In genomic region chr13:119632156-119632548, GRCm38 (mm10) we compare ENCODE assay signal across 9 mouse cellular contexts. TPM values are rescaled to one million over a fixed set of nuclear protein-coding genes. Genes with fewer than 3 reads are reported as not detected.
DNase-seq lines count a peak whose midpoint lies in the region; ATAC-seq and TF ChIP-seq lines count a peak whose summit lies in the region.
"Had no signal": no experiment of that assay in that cellular context is flagged by ENCODE, and none has a peak within 500 bp of the region (broad histone marks: within the 10 kb centered on the region; RNA-seq: fewer than 3 reads in every experiment).

No protein-coding gene starts in this region.

- no peaks in the 10 kb centered on the region for H3K27me3 ChIP-seq in kidney, postnatal 0 days (ENCODE audit: insufficient read depth, low read length)
- H3K27me3 ChIP-seq in forebrain, embryonic 12.5 days, result 0 out of 2 replicates have a peak, but pooled peaks cover 3% of the 10 kb centered on the region
- no peaks in the 10 kb centered on the region for H3K27me3 ChIP-seq in intestine, embryonic 14.5 days (replicated peaks; ENCODE audit: control insufficient read depth, insufficient read depth, low read length)
- 0 out of 2 replicates have a peak, but pooled peaks cover 5% of the 10 kb centered on the region for H3K27me3 ChIP-seq in midbrain, embryonic 15.5 days (replicated peaks)

- ATAC-seq in kidney, postnatal 0 days (replicated peaks; ENCODE audit: low FRiP score, low read depth), result no peak
- ATAC-seq in forebrain, embryonic 12.5 days (ENCODE audit: low FRiP score), result peak; percentile 39; the same call in 1 of the 2 replicates
- ATAC-seq in intestine, embryonic 14.5 days (replicated peaks; ENCODE audit: low FRiP score, low TSS enrichment, low read depth), result no peak; the same call in 1 of the 2 replicates
- ATAC-seq in midbrain, embryonic 15.5 days (replicated peaks), result peak; percentile 65

- 80% methylated on average over 4 of the region's 4 CpGs for WGBS in kidney, postnatal 0 days
- WGBS in forebrain, embryonic 12.5 days, result 88% methylated on average over 4 of the region's 4 CpGs
- WGBS in intestine, embryonic 14.5 days, result 87% methylated on average over 4 of the region's 4 CpGs
- WGBS in midbrain, embryonic 15.5 days, result 81% methylated on average over 4 of the region's 4 CpGs

- no peak for TF ChIP-seq CTCF in kidney, postnatal 0 days (IDR thresholded peaks at IDR 0.05; ENCODE audit: low read depth)

- no peaks in the 10 kb centered on the region for H3K4me1 ChIP-seq in kidney, postnatal 0 days (replicated peaks; ENCODE audit: insufficient read depth, low read length)
- H3K4me1 ChIP-seq in forebrain, embryonic 12.5 days, result no peaks in the 10 kb centered on the region
- H3K4me1 ChIP-seq in intestine, embryonic 14.5 days (replicated peaks; ENCODE audit: control insufficient read depth, insufficient read depth, low read length), result no peaks in the 10 kb centered on the region
- no peaks in the 10 kb centered on the region for H3K4me1 ChIP-seq in midbrain, embryonic 15.5 days

- H3K36me3 ChIP-seq in kidney, postnatal 0 days (ENCODE audit: insufficient read depth, low read length), result no peaks in the 10 kb centered on the region
- H3K36me3 ChIP-seq in forebrain, embryonic 12.5 days (replicated peaks), result no peaks in the 10 kb centered on the region
- no peaks in the 10 kb centered on the region for H3K36me3 ChIP-seq in intestine, embryonic 14.5 days (ENCODE audit: control insufficient read depth, insufficient read depth, low read length)
- no peaks in the 10 kb centered on the region for H3K36me3 ChIP-seq in midbrain, embryonic 15.5 days (replicated peaks)

- DNase-seq in kidney, postnatal 0 days (ENCODE audit: low spot score), result no peak
- no peak for DNase-seq in kidney, adult 18-20 months
- DNase-seq in intestine, embryonic 14.5 days (ENCODE audit: low spot score), result no peak
- DNase-seq in urinary bladder, postnatal 10 days (ENCODE audit: low spot score), result no peak
- DNase-seq in left cerebral cortex, adult 9 months (ENCODE audit: low spot score in 2 of 2), result no peak
- DNase-seq in layer of hippocampus, postnatal 36 days, result no peak

- H3K9me3 ChIP-seq in kidney, postnatal 0 days (replicated peaks; ENCODE audit: low read length), result no peaks in the 10 kb centered on the region
- H3K9me3 ChIP-seq in forebrain, embryonic 12.5 days, result no peaks in the 10 kb centered on the region
- H3K9me3 ChIP-seq in intestine, embryonic 14.5 days (ENCODE audit: control insufficient read depth, low read length), result no peaks in the 10 kb centered on the region
- H3K9me3 ChIP-seq in midbrain, embryonic 15.5 days, result no peaks in the 10 kb centered on the region

- peak overlapping the region; percentile 50; the same call in 1 of the 2 replicates for H3K4me3 ChIP-seq in kidney, postnatal 0 days (replicated peaks; ENCODE audit: low read depth, low read length)
- no peak overlapping the region; the same call in 1 of the 2 replicates for H3K4me3 ChIP-seq in forebrain, embryonic 12.5 days (replicated peaks)
- H3K4me3 ChIP-seq in intestine, embryonic 14.5 days (ENCODE audit: low read depth, low read length), result peak overlapping the region; percentile 45
- H3K4me3 ChIP-seq in midbrain, embryonic 15.5 days, result peak overlapping the region; percentile 53; the same call in 1 of the 2 replicates

- no peak overlapping the region for H3K9ac ChIP-seq in kidney, postnatal 0 days (ENCODE audit: low read depth, low read length)
- no peak overlapping the region for H3K9ac ChIP-seq in forebrain, embryonic 12.5 days
- H3K9ac ChIP-seq in intestine, embryonic 14.5 days (ENCODE audit: low read length), result no peak overlapping the region
- no peak overlapping the region for H3K9ac ChIP-seq in midbrain, embryonic 15.5 days

- no peak overlapping the region for H3K27ac ChIP-seq in kidney, postnatal 0 days
- no peak overlapping the region for H3K27ac ChIP-seq in forebrain, embryonic 12.5 days
- no peak overlapping the region for H3K27ac ChIP-seq in intestine, embryonic 14.5 days (ENCODE audit: low read depth)
- H3K27ac ChIP-seq in midbrain, embryonic 15.5 days, result no peak overlapping the region

- peak overlapping the region; percentile 62 for H3K4me2 ChIP-seq in kidney, postnatal 0 days (ENCODE audit: low read length)
- peak overlapping the region; percentile 60; the same call in 1 of the 2 replicates for H3K4me2 ChIP-seq in forebrain, embryonic 12.5 days
- peak overlapping the region; percentile 53 for H3K4me2 ChIP-seq in intestine, embryonic 14.5 days (ENCODE audit: low read length)
- H3K4me2 ChIP-seq in midbrain, embryonic 15.5 days, result peak overlapping the region; percentile 61; the same call in 1 of the 2 replicates

RNA-seq across cellular contexts. Expression of gene Ccl28, which starts 8.5 kb away (rescaled TPM):
- 0.08 and 0.13 TPM in 2 replicates for polyA plus RNA-seq in kidney, postnatal 0 days (2015; fragmentation: Nextera tagmentation; extraction: Ambion mirVana)
- polyA plus RNA-seq in forebrain, embryonic 12.5 days (2016; fragmentation: Nextera tagmentation; extraction: Ambion mirVana), result 0.09 and 0.28 TPM in 2 replicates
- 0.09 TPM in 1 of 2 replicates, not detected in the other for polyA plus RNA-seq in intestine, embryonic 14.5 days (2014; fragmentation: Nextera tagmentation; extraction: Ambion mirVana)
- 0.23 and 0.37 TPM in 2 replicates for polyA plus RNA-seq in midbrain, embryonic 15.5 days (2015; fragmentation: Nextera tagmentation; extraction: Ambion mirVana)
- 1 to 10 TPM; 1.0 to 1.7 TPM for total RNA-seq in layer of hippocampus, postnatal 36 days (2021)
- total RNA-seq: MEL had no signal

RNA-seq across cellular contexts. Expression of gene Hmgcs1, which starts 58.0 kb away (rescaled TPM):
- 153 and 180 TPM in 2 replicates for polyA plus RNA-seq in kidney, postnatal 0 days (2015; fragmentation: Nextera tagmentation; extraction: Ambion mirVana)
- 399 and 410 TPM in 2 replicates for polyA plus RNA-seq in forebrain, embryonic 12.5 days (2016; fragmentation: Nextera tagmentation; extraction: Ambion mirVana)
- polyA plus RNA-seq in intestine, embryonic 14.5 days (2014; fragmentation: Nextera tagmentation; extraction: Ambion mirVana), result 218 and 236 TPM in 2 replicates
- polyA plus RNA-seq in midbrain, embryonic 15.5 days (2015; fragmentation: Nextera tagmentation; extraction: Ambion mirVana), result 506 and 523 TPM in 2 replicates
- 100 to 1,000 TPM; 217 to 241 TPM for total RNA-seq in layer of hippocampus, postnatal 36 days (2021)

Comparison
In these comparisons a context has a peak if more than half of its experiments do, and no peak if none do; other contexts are left out.
1. ATAC-seq: peak in forebrain, embryonic 12.5 days (single experiment) and midbrain, embryonic 15.5 days (single experiment); none in kidney, postnatal 0 days (single experiment) and intestine, embryonic 14.5 days (single experiment).
2. Peak in every context shown above with its lines, with median percentiles within 50 percentile points of each other: H3K4me2 ChIP-seq.